Mouse (Mus musculus) olfactory bulb, adult 2 months (tissue): ENCODE measurements around the gene Nfib. TPM values are rescaled to one million over a fixed set of nuclear protein-coding genes. Genes with fewer than 3 reads are reported as not detected.

Experiments used
- H3K27ac ChIP-seq: fragments of 200-500 bp; 2 replicates; pipeline ENCODE4 v1.5.1; 2012; ENCODE audit warnings: low read depth, low read length; ENCODE audit not compliant: insufficient read depth
- H3K4me1 ChIP-seq: fragments of 200-500 bp; 2 replicates; pipeline ENCODE4 v1.6.1; 2012; ENCODE audit warnings: low read length; ENCODE audit not compliant: control insufficient read depth, insufficient read depth
- H3K4me3 ChIP-seq: fragments of 200-500 bp; 2 replicates; pipeline ENCODE4 v1.5.1; 2012; ENCODE audit warnings: mild to moderate bottlenecking, low read depth, low read length, moderate library complexity; ENCODE audit not compliant: insufficient read depth
- CTCF ChIP-seq: fragments of 200-500 bp; IDR thresholded peaks from 2 replicates; pipeline ENCODE4 v1.5.1; 2012; ENCODE audit warnings: low read depth, mild to moderate bottlenecking, low read length, moderate library complexity; ENCODE audit not compliant: insufficient read depth
- POLR2A ChIP-seq: fragments of 200-500 bp; IDR thresholded peaks from 2 replicates; pipeline ENCODE4 v1.6.1; 2012; ENCODE audit warnings: mild to moderate bottlenecking, low read depth, low read length, moderate library complexity; ENCODE audit not compliant: insufficient read depth
- WGBS: fragments of 180-500 bp; shearing (Covaris S2); methylation state at CpG from one replicate; pipeline ENCODE4 v1.1.7; 2018; 5-methylcytosine and 5-hydroxymethylcytosine counted together
- polyA plus RNA-seq: library from polyadenylated mRNA; stranded (reverse); fragments of >200 nt; gene quantifications from 2 replicates; pipeline ENCODE4 v1.2.4, GENCODE M21; 2012; ENCODE audit warnings: low replicate concordance; ENCODE audit not compliant: missing spikeins, insufficient read depth, insufficient read length

Nfib gene
- not detected in 2 replicates for polyA plus RNA-seq

DNA sequence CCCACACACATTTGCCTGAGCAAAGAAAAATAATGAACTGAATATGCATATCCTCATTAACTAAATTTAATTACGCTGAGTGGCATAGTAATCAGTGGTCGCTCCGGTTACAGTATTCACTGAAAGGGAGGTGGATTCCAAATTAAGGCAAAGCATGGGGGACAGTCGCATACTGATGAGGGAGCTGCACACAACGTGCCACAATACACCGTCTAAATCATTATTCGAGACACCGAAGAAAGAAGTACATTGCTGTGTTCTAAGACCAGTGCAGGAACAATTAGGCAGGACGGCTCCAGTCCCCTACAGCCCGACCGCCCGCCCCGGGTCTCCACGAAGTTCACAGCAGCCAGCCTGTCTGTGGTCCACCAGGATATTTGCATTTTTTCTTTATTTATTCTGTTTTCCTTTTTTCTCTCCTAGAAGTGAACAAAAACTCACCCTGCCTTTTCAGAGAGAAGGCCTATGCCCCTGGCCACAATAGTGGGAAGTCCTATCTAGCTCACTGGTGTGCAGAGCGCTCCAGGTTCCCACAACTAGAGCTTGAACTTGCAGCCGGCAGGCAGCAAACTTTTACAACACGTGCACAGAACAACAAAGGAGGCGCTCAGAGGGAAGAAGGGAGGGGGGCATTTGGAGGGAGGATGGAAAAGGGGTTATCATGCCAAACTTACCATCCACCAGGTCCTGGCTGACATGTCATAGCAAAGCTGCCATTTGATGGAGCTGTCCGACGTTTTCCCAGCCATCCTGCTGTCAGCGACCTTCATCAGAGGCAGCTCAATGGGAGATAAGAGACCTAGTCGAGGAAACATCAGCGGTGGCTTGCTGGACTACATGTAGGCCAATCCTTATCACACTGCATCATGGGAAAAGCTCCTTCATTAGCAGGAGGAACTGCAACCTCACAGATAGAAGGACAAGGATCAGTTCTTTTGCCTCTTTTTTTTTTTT, at the start of gene Nfib:
Gene Nfib, minus strand, starts transcription at position 910 of the 954 bp plus-strand sequence.
- Histone ChIP-seq H3K27ac (no peak within 1 kb of the TSS), H3K4me1 (peaks cover 2% of the 10 kb centered on the region; the same call in 1 of the 2 replicates), H3K4me3 (0 out of 2 replicates have a peak within 1 kb of the TSS, but pooled peaks have one; percentile 2)
- no peak for TF ChIP-seq CTCF
- no peak for TF ChIP-seq POLR2A
- WGBS, result 29% methylated on average over 23 of the region's 23 CpGs

- TF ChIP-seq CTCF, result no peak
- TF ChIP-seq POLR2A, result no peak
- Histone ChIP-seq H3K4me3 (no peak overlapping the region), H3K4me1 (no peaks in the 10 kb centered on the region), H3K27ac (no peak overlapping the region)
- WGBS, result 79% methylated on average over 5 of the region's 5 CpGs
These were observed 30.2 kb upstream of the Nfib start for GRCm38 (mm10) chr4:82735764-82736163.

DNA sequence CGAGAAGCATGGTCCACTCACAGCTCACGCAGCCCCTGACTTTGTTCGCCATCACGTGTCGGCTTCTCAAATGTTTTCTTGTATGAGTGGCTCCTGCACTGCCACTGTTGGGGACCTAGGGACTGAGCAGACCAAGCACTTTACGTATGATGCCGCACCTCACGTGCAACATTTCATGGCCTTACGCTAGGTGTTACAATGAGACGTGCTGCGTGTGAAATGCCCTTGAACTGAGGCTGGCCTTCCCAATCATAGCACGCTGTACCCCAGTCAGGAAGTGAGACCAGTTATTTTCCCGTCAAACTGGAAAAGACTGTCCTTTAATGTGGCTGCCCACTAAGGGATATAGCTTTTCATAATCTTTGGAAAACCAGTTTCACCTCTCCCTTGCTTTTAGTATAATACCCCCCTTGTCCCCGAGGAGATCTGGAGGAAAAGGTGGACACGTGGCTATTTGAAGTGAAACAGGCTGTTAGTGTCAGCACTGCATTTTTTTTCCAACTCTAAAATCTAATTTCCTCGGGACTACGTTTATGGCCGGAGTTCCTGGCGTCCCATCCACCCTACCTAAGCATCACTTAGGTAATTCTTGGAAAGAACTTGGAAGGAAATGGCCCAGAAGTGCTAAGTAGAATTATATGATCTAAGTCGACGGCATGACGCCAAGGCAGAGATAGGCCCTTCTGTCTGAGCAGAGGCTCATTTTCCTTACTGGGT, 29.4 kb upstream of the Nfib start:
- WGBS, result 89% methylated on average over 22 of the region's 22 CpGs
- H3K4me3 ChIP-seq, result no peak overlapping the region
- TF ChIP-seq POLR2A, result no peak
- TF ChIP-seq CTCF, result no peak
- no peak overlapping the region for H3K27ac ChIP-seq
- no peaks in the 10 kb centered on the region for H3K4me1 ChIP-seq

- no peaks in the 10 kb centered on the region for H3K4me1 ChIP-seq
- no peak overlapping the region for H3K4me3 ChIP-seq
- WGBS, result 67% methylated on average over 5 of the region's 5 CpGs
- TF ChIP-seq CTCF (no peak), POLR2A (no peak)
- H3K27ac ChIP-seq, result no peak overlapping the region
These were observed 28.8 kb upstream of the Nfib start for GRCm38 (mm10) chr4:82734348-82734747.

DNA sequence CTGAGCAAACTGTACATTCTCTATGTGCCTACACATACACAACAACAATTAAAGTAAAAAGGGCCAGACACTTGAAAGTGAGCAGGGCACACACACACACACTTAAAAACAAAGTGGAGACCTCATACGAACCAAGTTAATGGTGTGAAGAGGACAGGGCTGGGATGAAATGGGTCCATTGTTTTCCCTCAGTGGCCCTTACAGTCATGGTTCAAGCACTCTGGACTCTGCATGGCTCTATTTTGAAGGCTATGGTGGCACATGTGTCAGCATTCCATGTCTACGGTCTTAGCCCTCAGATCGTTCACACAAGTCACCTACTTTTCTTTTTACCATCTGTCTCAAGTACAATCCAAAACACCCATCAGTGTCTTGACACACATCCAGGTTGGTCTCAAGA, 28.1 kb upstream of the Nfib start:
- Histone ChIP-seq H3K4me3 (no peak overlapping the region), H3K27ac (no peak overlapping the region), H3K4me1 (no peaks in the 10 kb centered on the region)
- TF ChIP-seq CTCF (no peak), POLR2A (no peak)
- 91% methylated on average over 3 of the region's 3 CpGs for WGBS

DNA sequence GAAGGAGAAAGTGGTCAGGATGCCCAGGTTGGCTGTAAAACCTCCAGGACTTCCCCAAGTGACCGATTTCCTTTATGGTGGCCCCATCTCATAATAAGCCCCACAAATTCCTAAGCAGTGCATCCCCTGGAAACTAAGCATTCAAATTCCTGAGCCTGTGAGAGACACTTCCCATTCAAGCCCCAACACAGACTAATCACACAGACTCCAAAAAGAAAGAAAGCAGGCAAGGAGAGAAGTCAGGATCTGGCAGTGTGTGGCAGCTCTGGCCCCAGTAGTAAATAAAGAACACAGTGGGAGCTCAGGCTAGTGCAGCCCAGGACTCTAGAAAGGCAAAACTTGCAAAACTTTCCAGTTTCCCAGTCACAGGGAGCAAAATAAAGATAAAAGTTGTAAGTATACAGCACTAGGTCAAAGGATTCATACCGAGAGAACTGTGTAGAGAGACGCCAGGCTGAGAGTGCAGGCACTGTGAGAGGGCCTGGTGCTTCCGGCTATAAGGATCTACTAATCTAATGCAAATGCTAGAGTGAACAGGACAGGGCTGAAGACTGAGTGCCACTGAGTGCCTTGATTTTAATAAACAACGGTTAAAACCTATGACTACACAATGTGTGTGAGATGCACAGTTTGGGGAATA, 24.8 kb upstream of the Nfib start:
- Histone ChIP-seq H3K4me1 (no peaks in the 10 kb centered on the region), H3K4me3 (no peak overlapping the region), H3K27ac (no peak overlapping the region)
- TF ChIP-seq POLR2A (no peak), CTCF (no peak)
- 76% methylated on average over 5 of the region's 5 CpGs for WGBS

- no peak for TF ChIP-seq POLR2A
- no peak for TF ChIP-seq CTCF
- no peak overlapping the region for H3K4me3 ChIP-seq
- H3K27ac ChIP-seq, result no peak overlapping the region
- 73% methylated on average over 10 of the region's 10 CpGs for WGBS
- H3K4me1 ChIP-seq, result no peaks in the 10 kb centered on the region
These were observed 18.5 kb upstream of the Nfib start for GRCm38 (mm10) chr4:82724058-82724457.

DNA sequence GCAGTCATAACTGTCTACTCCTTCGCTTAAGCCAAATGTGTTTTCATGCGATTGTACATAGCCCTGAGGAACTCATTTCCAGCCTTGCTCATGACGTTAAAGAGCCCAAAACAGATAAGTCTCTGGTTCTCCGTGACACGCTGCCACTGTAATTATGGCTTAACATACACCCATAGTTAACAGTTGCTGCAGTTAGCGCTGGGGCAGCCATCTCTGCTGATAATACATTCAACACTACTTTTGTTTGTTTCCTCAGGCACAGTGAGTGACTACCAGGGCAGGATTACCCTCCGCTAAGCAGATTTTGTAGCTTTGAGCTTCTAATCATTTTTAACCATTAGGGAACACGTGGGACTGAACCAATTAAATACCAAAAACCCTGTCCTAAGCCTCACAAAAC, 17.5 kb upstream of the Nfib start:
- 42% methylated on average over 8 of the region's 8 CpGs for WGBS
- no peaks in the 10 kb centered on the region for H3K4me1 ChIP-seq

More for the DNA sequence above, 17.5 kb upstream of the Nfib start:
- TF ChIP-seq CTCF, result no peak
- TF ChIP-seq POLR2A, result no peak
- no peak overlapping the region for H3K4me3 ChIP-seq
- no peak overlapping the region for H3K27ac ChIP-seq
